Mouse (Mus musculus) liver, embryonic 14.5 days (tissue): ENCODE measurements around the gene Ubn1.

Source experiments
- CTCF ChIP-seq: IDR thresholded peaks from 2 replicates; pipeline ENCODE4 v1.5.1; 2016; ENCODE audit warnings: antibody characterized with exemption, low read depth, control low read depth
- EP300 ChIP-seq: IDR thresholded peaks from 2 replicates; pipeline ENCODE4 v1.6.1; 2016; ENCODE audit warnings: antibody characterized with exemption, low read depth

DNA sequence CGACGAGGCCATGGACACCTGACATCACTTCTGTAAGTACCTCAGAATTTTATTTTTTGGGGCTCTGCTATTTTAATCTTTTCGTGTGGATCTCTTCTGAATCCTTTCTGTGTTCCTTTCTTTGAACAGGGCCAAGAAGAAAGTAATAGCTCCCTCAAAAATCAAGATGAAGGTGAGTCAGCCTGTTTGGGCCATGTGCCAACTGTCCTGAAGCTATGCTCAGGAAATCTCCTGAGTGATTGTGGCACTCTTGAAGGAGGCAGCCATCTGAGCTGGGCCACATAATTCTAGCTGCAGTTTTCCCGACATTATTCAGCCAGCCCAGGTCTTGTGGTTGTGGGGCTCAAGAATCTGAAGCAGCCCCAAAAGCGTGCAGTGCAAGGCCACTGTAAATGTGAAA, 24.5 kb downstream of the Ubn1 start:
- TF ChIP-seq CTCF (no peak), EP300 (no peak)
